Mouse (Mus musculus): Measurements from ENCODE around the gene Cdhr3.

Gene Cdhr3

GRCm38 (mm10) chr12:33034343-33035088 lies 58.2 kb downstream of the Cdhr3 start:
- peak in 1 of 2 experiments; percentile 23 for DNase-seq

- no peak for DNase-seq
These were observed 59.5 kb downstream of the Cdhr3 start for GRCm38 (mm10) chr12:33033221-33033620.

- DNase-seq: no peak
These were observed 62.1 kb downstream of the Cdhr3 start for GRCm38 (mm10) chr12:33030589-33030988.

GRCm38 (mm10) chr12:33030066-33030465 lies 62.6 kb downstream of the Cdhr3 start:
- no peak for DNase-seq

- DNase-seq: no peak
These were observed 64.0 kb downstream of the Cdhr3 start for GRCm38 (mm10) chr12:33028708-33029107.

GRCm38 (mm10) chr12:33028109-33028691 lies 64.5 kb downstream of the Cdhr3 start:
- no peak for DNase-seq

- peak; percentile 55 to 58 for DNase-seq
These were observed 65.6 kb downstream of the Cdhr3 start for GRCm38 (mm10) chr12:33027093-33027492.

GRCm38 (mm10) chr12:33024524-33024923 lies 68.2 kb downstream of the Cdhr3 start:
- no peak for DNase-seq

GRCm38 (mm10) chr12:33021751-33022150 lies 70.9 kb downstream of the Cdhr3 start:
- no peak for DNase-seq

- no peak for DNase-seq
These were observed 71.5 kb downstream of the Cdhr3 start for GRCm38 (mm10) chr12:33021140-33021539.

- no peak for DNase-seq
These were observed 72.7 kb downstream of the Cdhr3 start for GRCm38 (mm10) chr12:33020011-33020410.

- no peak for DNase-seq
These were observed 74.1 kb downstream of the Cdhr3 start for GRCm38 (mm10) chr12:33018601-33019000.

- no peak for DNase-seq
These were observed 75.6 kb downstream of the Cdhr3 start for GRCm38 (mm10) chr12:33016824-33017705.

- DNase-seq: no peak
These were observed 77.6 kb downstream of the Cdhr3 start for GRCm38 (mm10) chr12:33015103-33015502.

GRCm38 (mm10) chr12:33014050-33014796 lies 78.5 kb downstream of the Cdhr3 start:
- DNase-seq: no peak

GRCm38 (mm10) chr12:33010026-33010425 lies 82.6 kb downstream of the Cdhr3 start:
- DNase-seq: peak; percentile 62 to 63

- no peak for DNase-seq
These were observed 83.3 kb downstream of the Cdhr3 start for GRCm38 (mm10) chr12:33009206-33009966.

GRCm38 (mm10) chr12:33008305-33009110 lies 84.2 kb downstream of the Cdhr3 start:
- no peak for DNase-seq

- DNase-seq: no peak
These were observed 85.5 kb downstream of the Cdhr3 start for GRCm38 (mm10) chr12:33007176-33007575.

- no peak for DNase-seq
These were observed 86.8 kb downstream of the Cdhr3 start for GRCm38 (mm10) chr12:33005858-33006257.

- no peak for DNase-seq
These were observed 89.2 kb downstream of the Cdhr3 start for GRCm38 (mm10) chr12:33003339-33003965.
